Mouse (Mus musculus) forebrain, embryonic 11.5 days (tissue): ENCODE data around the gene Nxph1. TPM values are rescaled to one million over a fixed set of nuclear protein-coding genes. Genes with fewer than 3 reads are reported as not detected.
A peak's percentile ranks its signal among the peaks of the same experiment; 100 is the strongest.

Experiments
- ATAC-seq: fragments of 200-750 bp; cut with Nextera tagmentation; replicated peaks from 2 replicates; pipeline ENCODE4 v1.8.0; 2017; ENCODE audit warnings: moderate TSS enrichment; ENCODE audit not compliant: low FRiP score
- DNase-seq: peaks from one replicate; pipeline ENCODE4 v3.0.0-alpha.2; 2017; ENCODE audit warnings: low spot score
- H3K27ac ChIP-seq: fragments of 300-500 bp; sonication (generic); 2 replicates; pipeline ENCODE4 v1.5.1; 2014; ENCODE audit warnings: low read depth, low read length
- H3K27me3 ChIP-seq: fragments of 300-500 bp; sonication (generic); 2 replicates; pipeline ENCODE4 v1.6.1; 2014; ENCODE audit warnings: mild to moderate bottlenecking, low read length, mixed read lengths; ENCODE audit not compliant: control insufficient read depth, insufficient read depth
- H3K36me3 ChIP-seq: fragments of 300-500 bp; sonication (generic); 2 replicates; pipeline ENCODE4 v1.6.1; 2014; ENCODE audit warnings: mild to moderate bottlenecking, low read length, moderate library complexity, mixed read lengths; ENCODE audit not compliant: control insufficient read depth, insufficient read depth
- H3K4me1 ChIP-seq: fragments of 300-500 bp; sonication (generic); replicated peaks from 2 replicates; pipeline ENCODE4 v1.6.1; 2014; ENCODE audit warnings: low read length, mixed read lengths; ENCODE audit not compliant: control insufficient read depth, insufficient read depth
- H3K4me2 ChIP-seq: fragments of 300-500 bp; sonication (generic); 2 replicates; pipeline ENCODE4 v1.6.1; 2014; ENCODE audit warnings: low read depth, mild to moderate bottlenecking, low read length, moderate library complexity, mixed read lengths; ENCODE audit not compliant: severe bottlenecking
- H3K4me3 ChIP-seq: fragments of 300-500 bp; sonication (generic); 2 replicates; pipeline ENCODE4 v1.5.1; 2014; ENCODE audit warnings: low read depth, low read length
- H3K9ac ChIP-seq: fragments of 300-500 bp; sonication (generic); 2 replicates; pipeline ENCODE4 v1.6.1; 2014; ENCODE audit warnings: low read length
- H3K9me3 ChIP-seq: fragments of 300-500 bp; sonication (generic); 2 replicates; pipeline ENCODE4 v1.6.1; 2016; ENCODE audit warnings: low read length, mixed read lengths; ENCODE audit not compliant: control insufficient read depth
- WGBS: fragments of 180-500 bp; shearing (Covaris S2); extraction: QIAGEN DNeasy Blood & Tissue Kit; methylation state at CpG from one replicate; pipeline ENCODE4 v1.1.7; 2014; 5-methylcytosine and 5-hydroxymethylcytosine counted together
- polyA plus RNA-seq: library from polyadenylated mRNA; unstranded; fragments of >200 nt; fragmentation: Nextera tagmentation; extraction: Ambion mirVana; gene quantifications from 2 replicates; pipeline ENCODE4 v1.2.1, GENCODE M21; 2014

Gene Nxph1
- polyA plus RNA-seq, 1 experiment from 2014 or later = 6.9 TPM

GRCm38 (mm10) chr6:8956743-8957528, 8.7 kb downstream of the Nxph1 start:
- peak; percentile 76 for DNase-seq
- WGBS = under 1% methylated on average over 25 of the region's 25 CpGs
- Histone ChIP-seq H3K4me3 (peak overlapping the region; percentile 21), H3K4me2 (peak overlapping the region; percentile 52), H3K9ac (no peak overlapping the region), H3K36me3 (no peaks in the 10 kb centered on the region), H3K4me1 (peaks cover 7% of the 10 kb centered on the region; the same call in 1 of the 2 replicates), H3K9me3 (no peaks in the 10 kb centered on the region), H3K27ac (no peak overlapping the region), H3K27me3 (peaks cover 42% of the 10 kb centered on the region)
- peak; percentile 89 for ATAC-seq

GRCm38 (mm10) chr6:8957529-8957887, 9.3 kb downstream of the Nxph1 start:
- Histone ChIP-seq H3K27me3 (peaks cover 37% of the 10 kb centered on the region), H3K4me2 (peak overlapping the region; percentile 52), H3K9ac (no peak overlapping the region), H3K4me3 (peak overlapping the region; percentile 11; the same call in 1 of the 2 replicates), H3K36me3 (no peaks in the 10 kb centered on the region), H3K4me1 (peaks cover 7% of the 10 kb centered on the region; the same call in 1 of the 2 replicates), H3K9me3 (no peaks in the 10 kb centered on the region), H3K27ac (no peak overlapping the region)
- ATAC-seq = peak; percentile 55; the same call in 1 of the 2 replicates
- WGBS = 0% methylated on average over 15 of the region's 15 CpGs
- DNase-seq = peak; percentile 81

GRCm38 (mm10) chr6:8958081-8958919, 10.1 kb downstream of the Nxph1 start:
- peak overlapping the region; percentile 52 for H3K4me2 ChIP-seq
- 2% methylated on average over 28 of the region's 28 CpGs for WGBS

GRCm38 (mm10) chr6:8959810-8960209, 11.6 kb downstream of the Nxph1 start:
- peaks cover 17% of the 10 kb centered on the region for H3K27me3 ChIP-seq
- no peak overlapping the region for H3K4me2 ChIP-seq
- H3K4me1 ChIP-seq = peaks cover 7% of the 10 kb centered on the region; the same call in 1 of the 2 replicates
- no peak overlapping the region for H3K27ac ChIP-seq
- no peak overlapping the region for H3K9ac ChIP-seq
- H3K36me3 ChIP-seq = no peaks in the 10 kb centered on the region
- WGBS = 85% methylated on average over 4 of the region's 4 CpGs
- H3K9me3 ChIP-seq = no peaks in the 10 kb centered on the region
- no peak for DNase-seq
- no peak overlapping the region for H3K4me3 ChIP-seq
- no peak for ATAC-seq

More at GRCm38 (mm10) chr6:8958081-8958919, 10.1 kb downstream of the Nxph1 start:
- Histone ChIP-seq H3K27me3 (peaks cover 29% of the 10 kb centered on the region), H3K9me3 (no peaks in the 10 kb centered on the region), H3K9ac (no peak overlapping the region; the same call in 1 of the 2 replicates), H3K27ac (no peak overlapping the region), H3K36me3 (no peaks in the 10 kb centered on the region), H3K4me3 (peak overlapping the region; percentile 26), H3K4me1 (peaks cover 7% of the 10 kb centered on the region; the same call in 1 of the 2 replicates)
- DNase-seq (peak; percentile 69), ATAC-seq (peak; percentile 55)

- Histone ChIP-seq H3K36me3 (no peaks in the 10 kb centered on the region), H3K27ac (no peak overlapping the region), H3K4me1 (no peaks in the 10 kb centered on the region), H3K9me3 (no peaks in the 10 kb centered on the region), H3K9ac (no peak overlapping the region), H3K4me2 (no peak overlapping the region), H3K4me3 (no peak overlapping the region), H3K27me3 (no peaks in the 10 kb centered on the region)
- DNase-seq = no peak
- ATAC-seq = no peak
- WGBS = 78% methylated on average over 2 of the region's 2 CpGs
These were observed 22.3 kb downstream of the Nxph1 start for GRCm38 (mm10) chr6:8970576-8970975.

- WGBS = 41% methylated on average over 4 of the region's 4 CpGs
- Histone ChIP-seq H3K9me3 (no peaks in the 10 kb centered on the region), H3K9ac (no peak overlapping the region), H3K27me3 (no peaks in the 10 kb centered on the region), H3K36me3 (no peaks in the 10 kb centered on the region), H3K4me2 (no peak overlapping the region), H3K4me3 (no peak overlapping the region), H3K27ac (no peak overlapping the region), H3K4me1 (no peaks in the 10 kb centered on the region)
- ATAC-seq (no peak), DNase-seq (no peak)
These were observed 31.1 kb downstream of the Nxph1 start for GRCm38 (mm10) chr6:8979237-8979871.

GRCm38 (mm10) chr6:8996301-8996943, 48.2 kb downstream of the Nxph1 start:
- DNase-seq = no peak
- 77% methylated on average over 12 of the region's 12 CpGs for WGBS
- no peak for ATAC-seq

GRCm38 (mm10) chr6:8997326-8997725, 49.1 kb downstream of the Nxph1 start:
- no peaks in the 10 kb centered on the region for H3K9me3 ChIP-seq
- no peaks in the 10 kb centered on the region for H3K27me3 ChIP-seq
- WGBS = 88% methylated on average over 2 of the region's 2 CpGs
- H3K4me3 ChIP-seq = no peak overlapping the region
- no peak overlapping the region for H3K9ac ChIP-seq
- no peak for DNase-seq
- H3K36me3 ChIP-seq = no peaks in the 10 kb centered on the region
- no peak overlapping the region for H3K27ac ChIP-seq
- H3K4me2 ChIP-seq = no peak overlapping the region
- H3K4me1 ChIP-seq = no peaks in the 10 kb centered on the region
- no peak for ATAC-seq

More at GRCm38 (mm10) chr6:8996301-8996943, 48.2 kb downstream of the Nxph1 start:
- H3K4me2 ChIP-seq = no peak overlapping the region
- no peak overlapping the region for H3K9ac ChIP-seq
- H3K4me3 ChIP-seq = no peak overlapping the region
- no peaks in the 10 kb centered on the region for H3K27me3 ChIP-seq
- H3K4me1 ChIP-seq = no peaks in the 10 kb centered on the region
- H3K27ac ChIP-seq = no peak overlapping the region
- no peaks in the 10 kb centered on the region for H3K36me3 ChIP-seq
- no peaks in the 10 kb centered on the region for H3K9me3 ChIP-seq
